8 mouse cellular contexts compared by ENCODE assay signal in genomic region chr7:46179431-46180275, GRCm38 (mm10). TPM values are rescaled to one million over a fixed set of nuclear protein-coding genes. Genes with fewer than 3 reads are reported as not detected.
A peak's percentile ranks its signal among the peaks of the same experiment; 100 is the strongest.
DNase-seq lines count a peak whose midpoint lies in the region; ATAC-seq and TF ChIP-seq lines count a peak whose summit lies in the region.

Gene Abcc8, minus strand, starts transcription at chr7:46180033.

- no peaks in the 10 kb centered on the region for H3K36me3 ChIP-seq in kidney, embryonic 14.5 days (ENCODE audit: control insufficient read depth, insufficient read depth, low read length)
- no peaks in the 10 kb centered on the region for H3K36me3 ChIP-seq in kidney, adult 2 months (ENCODE audit: control insufficient read depth, insufficient read depth, low read length)
- H3K36me3 ChIP-seq in heart, embryonic 14.5 days (ENCODE audit: control insufficient read depth, insufficient read depth, low read length) = no peaks in the 10 kb centered on the region

- DNase-seq in kidney, adult 2 months = no peak
- DNase-seq in embryo, embryonic 10 days (ENCODE audit: low spot score) = peak; percentile 28
- peak; percentile 38 for DNase-seq in left cerebral cortex, adult 11 months (ENCODE audit: low spot score)
- DNase-seq in neural tube, embryonic 10.5 days (ENCODE audit: extremely low spot score, low spot score) = peak; percentile 40
- no peak for DNase-seq in spleen, postnatal 4 days (ENCODE audit: low spot score in 2 of 2)
- DNase-seq in lung, postnatal 14 days = no peak

- H3K4me3 ChIP-seq in kidney, embryonic 14.5 days (ENCODE audit: low read length) = peak within 1 kb of the TSS; percentile 43
- no peak within 1 kb of the TSS for H3K4me3 ChIP-seq in kidney, adult 2 months (ENCODE audit: insufficient read depth, low read depth, low read length)
- peak within 1 kb of the TSS; percentile 51 to 57 for H3K4me3 ChIP-seq in heart, embryonic 14.5 days (ENCODE audit: control insufficient read depth in 1 of 2, insufficient read depth in 1 of 2, low read depth in 1 of 2, low read length in 2 of 2)

- peaks cover 23% of the 10 kb centered on the region for H3K27me3 ChIP-seq in kidney, embryonic 14.5 days (ENCODE audit: control insufficient read depth, insufficient read depth, low read length)
- H3K27me3 ChIP-seq in kidney, adult 2 months (replicated peaks; ENCODE audit: control insufficient read depth, insufficient read depth, low read length) = no peaks in the 10 kb centered on the region
- peaks cover 44% of the 10 kb centered on the region for H3K27me3 ChIP-seq in heart, embryonic 14.5 days (ENCODE audit: control insufficient read depth, insufficient read depth, low read length)

- H3K4me2 ChIP-seq in kidney, embryonic 14.5 days (replicated peaks; ENCODE audit: low read depth, low read length) = peak within 1 kb of the TSS; percentile 82
- peak within 1 kb of the TSS; percentile 88 for H3K4me2 ChIP-seq in heart, embryonic 14.5 days (ENCODE audit: low read length)

- no peak for TF ChIP-seq POLR2A in kidney, adult 2 months (IDR thresholded peaks at IDR 0.05; ENCODE audit: low read depth, low read length)

- H3K9ac ChIP-seq in kidney, embryonic 14.5 days (ENCODE audit: low read depth, low read length) = peak within 1 kb of the TSS; percentile 40; the same call in 1 of the 2 replicates
- peak within 1 kb of the TSS; percentile 72 for H3K9ac ChIP-seq in heart, embryonic 14.5 days (ENCODE audit: low read length)

- peak; percentile 56 for ATAC-seq in kidney, embryonic 14.5 days (ENCODE audit: low FRiP score, low TSS enrichment)
- ATAC-seq in heart, embryonic 14.5 days (ENCODE audit: insufficient number of reproducible peaks, insufficient read depth, low FRiP score, low read depth) = peak; percentile 22; the same call in 1 of the 2 replicates

- under 1% methylated on average over 56 of the region's 75 CpGs for WGBS in kidney, embryonic 14.5 days
- 2% methylated on average over 71 of the region's 75 CpGs for WGBS in kidney, adult 2 months
- WGBS in heart, embryonic 14.5 days = under 1% methylated on average over 75 of the region's 75 CpGs

- TF ChIP-seq CTCF in kidney, adult 2 months (conservative IDR thresholded peaks at IDR 0.05; ENCODE audit: insufficient read depth, insufficient read length, low read depth, low read length) = no peak

- no peak within 1 kb of the TSS for H3K27ac ChIP-seq in kidney, embryonic 14.5 days (ENCODE audit: low read depth, low read length)
- H3K27ac ChIP-seq in kidney, adult 2 months (ENCODE audit: insufficient read depth, low read depth, low read length) = no peak within 1 kb of the TSS
- H3K27ac ChIP-seq in heart, embryonic 14.5 days (replicated peaks in 1 of 2; ENCODE audit: control insufficient read depth in 1 of 2, insufficient read depth in 1 of 2, low read depth in 2 of 2, low read length in 2 of 2) = no peak within 1 kb of the TSS

- H3K9me3 ChIP-seq in kidney, embryonic 14.5 days (ENCODE audit: control insufficient read depth, low read length) = no peaks in the 10 kb centered on the region
- no peaks in the 10 kb centered on the region for H3K9me3 ChIP-seq in heart, embryonic 14.5 days (ENCODE audit: control insufficient read depth, low read length)

- H3K4me1 ChIP-seq in kidney, embryonic 14.5 days (ENCODE audit: control insufficient read depth, insufficient read depth, low read length) = no peaks in the 10 kb centered on the region
- no peaks in the 10 kb centered on the region for H3K4me1 ChIP-seq in kidney, adult 2 months (ENCODE audit: control insufficient read depth, insufficient read depth, low read length)
- H3K4me1 ChIP-seq in heart, embryonic 14.5 days (ENCODE audit: control insufficient read depth in 2 of 2, insufficient read depth in 2 of 2, low read length in 2 of 2) = no peaks in the 10 kb centered on the region; a peak in 1 of 4 replicates

RNA-seq across cellular contexts. Expression of gene Abcc8, which starts in this region (rescaled TPM):
- 1.5 and 1.9 TPM in 2 replicates for polyA plus RNA-seq in kidney, embryonic 14.5 days (2014; fragmentation: Nextera tagmentation; extraction: Ambion mirVana)
- polyA plus RNA-seq in kidney, adult 2 months (2012; rRNA removed) = 0.30 and 0.64 TPM in 2 replicates
- polyA plus RNA-seq in heart, embryonic 14.5 days (2014; fragmentation: Nextera tagmentation; extraction: Ambion mirVana) = 17.3 and 18.8 TPM in 2 replicates

Comparison
In these comparisons a context has a peak if more than half of its experiments do, and no peak if none do; other contexts are left out.
1. DNase-seq: peak in embryo, embryonic 10 days (single experiment), left cerebral cortex, adult 11 months (single experiment) and neural tube, embryonic 10.5 days (single experiment); none in kidney, adult 2 months (single experiment), spleen, postnatal 4 days (0 of 2) and lung, postnatal 14 days (single experiment).